ENCODE assay signal across 8 mouse cellular contexts in the genomic region with DNA sequence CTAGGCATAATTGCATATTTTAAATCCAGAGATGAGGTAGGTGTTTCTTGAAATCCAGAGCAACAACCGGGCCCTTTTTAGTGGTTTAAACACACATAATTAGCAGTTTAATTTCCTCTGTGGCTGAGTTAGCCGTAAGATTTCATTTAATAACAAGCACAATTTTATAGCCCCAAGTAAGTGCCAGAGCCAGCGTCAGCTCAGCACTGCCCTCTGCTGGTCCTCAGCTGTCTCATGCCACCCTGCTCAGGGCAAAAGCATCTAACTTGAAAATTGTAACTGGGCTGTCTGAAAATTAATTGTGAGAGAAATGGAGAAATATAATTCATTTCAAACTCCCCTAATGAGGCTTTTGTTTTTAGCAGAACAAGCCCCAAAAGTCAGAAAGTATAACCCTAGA.
DNase-seq lines count a peak whose midpoint lies in the region; ATAC-seq and TF ChIP-seq lines count a peak whose summit lies in the region.
"Had no signal": no experiment of that assay in that cellular context is flagged by ENCODE, and none has a peak within 500 bp of the region (broad histone marks: within the 10 kb centered on the region; RNA-seq: fewer than 3 reads in every experiment).

No protein-coding gene starts in this region.

- TF ChIP-seq EP300 in MEL (IDR thresholded peaks at IDR 0.05; ENCODE audit: low read depth in 1 of 2, low read length in 2 of 2) = no peak

- H3K9ac ChIP-seq in MEL (ENCODE audit: control insufficient read depth, low read depth, low read length, poor library complexity, severe bottlenecking) = no peak overlapping the region
- H3K9ac ChIP-seq in embryonic facial prominence, embryonic 11.5 days (replicated peaks; ENCODE audit: low read length) = no peak overlapping the region
- no peak overlapping the region for H3K9ac ChIP-seq in hindbrain, embryonic 11.5 days (ENCODE audit: low read depth, low read length)
- H3K9ac ChIP-seq in midbrain, embryonic 14.5 days (replicated peaks; ENCODE audit: low read length) = no peak overlapping the region
- H3K9ac ChIP-seq: limb, embryonic 15.5 days had no signal

- no peaks in the 10 kb centered on the region for H3K36me3 ChIP-seq in MEL (ENCODE audit: control insufficient read depth in 1 of 2, insufficient read depth in 2 of 2, low read length in 2 of 2)
- H3K36me3 ChIP-seq in embryonic facial prominence, embryonic 11.5 days (replicated peaks; ENCODE audit: control insufficient read depth, insufficient read depth, low read depth, low read length) = no peaks in the 10 kb centered on the region
- H3K36me3 ChIP-seq in hindbrain, embryonic 11.5 days (ENCODE audit: control insufficient read depth, insufficient read depth, low read length) = no peaks in the 10 kb centered on the region
- no peaks in the 10 kb centered on the region for H3K36me3 ChIP-seq in midbrain, embryonic 14.5 days (ENCODE audit: control insufficient read depth, insufficient read depth, low read length)
- H3K36me3 ChIP-seq in spleen, adult 2 months (ENCODE audit: control insufficient read depth, insufficient read depth, low read length) = no peaks in the 10 kb centered on the region
- H3K36me3 ChIP-seq: limb, embryonic 15.5 days had no signal

- H3K79me2 ChIP-seq in MEL (ENCODE audit: control insufficient read depth, insufficient read depth, low read length, poor library complexity) = no peaks in the 10 kb centered on the region

- no peak overlapping the region for H3K27ac ChIP-seq in MEL (ENCODE audit: control insufficient read depth, low read depth, low read length)
- H3K27ac ChIP-seq in embryonic facial prominence, embryonic 11.5 days (replicated peaks; ENCODE audit: low read depth, low read length) = no peak overlapping the region
- H3K27ac ChIP-seq in hindbrain, embryonic 11.5 days (ENCODE audit: low read depth, low read length) = no peak overlapping the region
- H3K27ac ChIP-seq in midbrain, embryonic 14.5 days (replicated peaks; ENCODE audit: low read depth, low read length) = no peak overlapping the region
- no peak overlapping the region for H3K27ac ChIP-seq in spleen, adult 2 months (ENCODE audit: insufficient read depth, low read length)
- H3K27ac ChIP-seq: limb, embryonic 15.5 days had no signal

- no peaks in the 10 kb centered on the region for H3K27me3 ChIP-seq in MEL (ENCODE audit: control insufficient read depth in 1 of 2, insufficient read depth in 2 of 2, low read length in 2 of 2)
- H3K27me3 ChIP-seq in embryonic facial prominence, embryonic 11.5 days (ENCODE audit: control insufficient read depth, insufficient read depth, low read length) = no peaks in the 10 kb centered on the region
- no peaks in the 10 kb centered on the region; the same call in 1 of the 2 replicates for H3K27me3 ChIP-seq in hindbrain, embryonic 11.5 days (ENCODE audit: control insufficient read depth, insufficient read depth, low read length)
- no peaks in the 10 kb centered on the region; the same call in 1 of the 2 replicates for H3K27me3 ChIP-seq in midbrain, embryonic 14.5 days (ENCODE audit: control insufficient read depth, insufficient read depth, low read length)
- no peaks in the 10 kb centered on the region; the same call in 1 of the 2 replicates for H3K27me3 ChIP-seq in spleen, adult 2 months (ENCODE audit: control insufficient read depth, insufficient read depth, low read length)

- no peak for TF ChIP-seq POLR2A in MEL (IDR thresholded peaks at IDR 0.05; ENCODE audit: control insufficient read depth in 1 of 2, insufficient read depth in 1 of 2, low read depth in 1 of 2, low read length in 2 of 2, poor library complexity in 1 of 2)
- TF ChIP-seq POLR2A in spleen, adult 2 months (IDR thresholded peaks at IDR 0.05; ENCODE audit: low read depth, low read length) = no peak

- H3K4me3 ChIP-seq in MEL (ENCODE audit: control insufficient read depth in 1 of 2, insufficient read depth in 1 of 2, low read depth in 2 of 2, low read length in 2 of 2) = no peak overlapping the region
- no peak overlapping the region for H3K4me3 ChIP-seq in embryonic facial prominence, embryonic 11.5 days (ENCODE audit: low read depth, low read length)
- no peak overlapping the region for H3K4me3 ChIP-seq in hindbrain, embryonic 11.5 days (ENCODE audit: low read depth, low read length)
- H3K4me3 ChIP-seq in midbrain, embryonic 14.5 days (replicated peaks; ENCODE audit: low read depth, low read length) = no peak overlapping the region
- H3K4me3 ChIP-seq in spleen, adult 2 months (ENCODE audit: extremely low read depth, insufficient read depth, insufficient read length) = no peak overlapping the region
- H3K4me3 ChIP-seq: limb, embryonic 15.5 days had no signal

- peak; percentile 69 to 89 (median 78) for TF ChIP-seq CTCF in MEL (IDR thresholded peaks at IDR 0.05 in 2 of 3, conservative IDR thresholded peaks at IDR 0.05 in 1 of 3; ENCODE audit: control insufficient read depth in 1 of 3, insufficient read depth in 1 of 3, low read depth in 2 of 3, low read length in 3 of 3, poor library complexity in 1 of 3, severe bottlenecking in 1 of 3)
- peak; percentile 84; the same call in 1 of the 2 replicates for TF ChIP-seq CTCF in spleen, adult 2 months (IDR thresholded peaks at IDR 0.05; ENCODE audit: extremely low read depth, insufficient read depth, insufficient read length, insufficient replicate concordance)

- no peak overlapping the region for H3K4me2 ChIP-seq in embryonic facial prominence, embryonic 11.5 days (ENCODE audit: low read depth, low read length)
- no peak overlapping the region for H3K4me2 ChIP-seq in hindbrain, embryonic 11.5 days (replicated peaks; ENCODE audit: low read depth, low read length)
- H3K4me2 ChIP-seq in midbrain, embryonic 14.5 days (ENCODE audit: low read length) = no peak overlapping the region
- H3K4me2 ChIP-seq: limb, embryonic 15.5 days had no signal

- TF ChIP-seq RAD21 in MEL (IDR thresholded peaks at IDR 0.05; ENCODE audit: low read depth, low read length) = peak; percentile 73

- ATAC-seq in embryonic facial prominence, embryonic 11.5 days (replicated peaks; ENCODE audit: insufficient number of reproducible peaks, low FRiP score, low TSS enrichment, low read depth) = no peak
- ATAC-seq in hindbrain, embryonic 11.5 days (ENCODE audit: low FRiP score) = 0 out of 2 replicates have a peak, but pooled peaks have one; percentile 60
- ATAC-seq in midbrain, embryonic 14.5 days (ENCODE audit: low FRiP score, low TSS enrichment) = no peak

- no peaks in the 10 kb centered on the region for H3K4me1 ChIP-seq in MEL (ENCODE audit: control insufficient read depth in 1 of 2, insufficient read depth in 2 of 2, low read length in 2 of 2)
- no peaks in the 10 kb centered on the region for H3K4me1 ChIP-seq in embryonic facial prominence, embryonic 11.5 days (ENCODE audit: control insufficient read depth, insufficient read depth, low read length)
- no peaks in the 10 kb centered on the region for H3K4me1 ChIP-seq in hindbrain, embryonic 11.5 days (replicated peaks; ENCODE audit: control insufficient read depth, insufficient read depth, low read length)
- H3K4me1 ChIP-seq in midbrain, embryonic 14.5 days (ENCODE audit: control insufficient read depth, insufficient read depth, low read length) = no peaks in the 10 kb centered on the region
- no peaks in the 10 kb centered on the region for H3K4me1 ChIP-seq in spleen, adult 2 months (ENCODE audit: control insufficient read depth, insufficient read depth, insufficient read length)

- no peaks in the 10 kb centered on the region for H3K9me3 ChIP-seq in MEL (replicated peaks; ENCODE audit: insufficient read depth, low read length)
- H3K9me3 ChIP-seq in embryonic facial prominence, embryonic 11.5 days (replicated peaks; ENCODE audit: control insufficient read depth, low read length) = no peaks in the 10 kb centered on the region
- H3K9me3 ChIP-seq in hindbrain, embryonic 11.5 days (ENCODE audit: control insufficient read depth, low read length) = no peaks in the 10 kb centered on the region
- no peaks in the 10 kb centered on the region for H3K9me3 ChIP-seq in midbrain, embryonic 14.5 days (ENCODE audit: control insufficient read depth, low read length)
- H3K9me3 ChIP-seq: limb, embryonic 15.5 days had no signal

- peak; percentile 57 for DNase-seq in MEL (ENCODE audit: low read depth, low spot score)
- peak; percentile 80 for DNase-seq in adrenal gland, postnatal 14 days
- DNase-seq in embryonic facial prominence, embryonic 11.5 days (ENCODE audit: low spot score) = peak; percentile 86
- DNase-seq in hindbrain, embryonic 11.5 days (ENCODE audit: low spot score) = peak; percentile 82
- DNase-seq in layer of hippocampus, postnatal 25 days (ENCODE audit: extremely low spot score in 1 of 2, low spot score in 1 of 2) = peak; percentile 53 to 82
- DNase-seq in midbrain, embryonic 14.5 days = peak; percentile 90
- peak; percentile 1 to 28 for DNase-seq in spleen, adult 2 months (ENCODE audit: low read depth in 1 of 2, low spot score in 2 of 2)

- WGBS in embryonic facial prominence, embryonic 11.5 days = 9% methylated on average over 3 of the region's 3 CpGs
- WGBS in hindbrain, embryonic 11.5 days = 26% methylated on average over 3 of the region's 3 CpGs
- 8% methylated on average over 3 of the region's 3 CpGs for WGBS in midbrain, embryonic 14.5 days
- WGBS in spleen, adult 2 months = 12% methylated on average over 3 of the region's 3 CpGs

TF ChIP-seq in MEL, 35 proteins besides CTCF, POLR2A, EP300 and RAD21:
- no peak for TF ChIP-seq MYB (IDR thresholded peaks at IDR 0.05; ENCODE audit: low read depth, low read length)
- TF ChIP-seq ZC3H11A (IDR thresholded peaks at IDR 0.05; ENCODE audit: low read depth, low read length) = peak; percentile 60
- TF ChIP-seq TAL1 (IDR thresholded peaks at IDR 0.05; ENCODE audit: low read length) = no peak
- peak; percentile 89 for TF ChIP-seq SMC3 (IDR thresholded peaks at IDR 0.05; ENCODE audit: low read depth, low read length)
- no peak for TF ChIP-seq ELF1 (IDR thresholded peaks at IDR 0.05; ENCODE audit: low read depth, low read length)
- no peak for TF ChIP-seq GATA1 (IDR thresholded peaks at IDR 0.05; ENCODE audit: low read depth, low read length)
- TF ChIP-seq ETS1 (IDR thresholded peaks at IDR 0.05; ENCODE audit: low read depth, low read length) = no peak

Comparison
In these comparisons a context has a peak if more than half of its experiments do, and no peak if none do; other contexts are left out.
1. DNase-seq: peak in every context shown above with its lines; median percentile 90 in midbrain, embryonic 14.5 days; 86 in embryonic facial prominence, embryonic 11.5 days; 82 in hindbrain, embryonic 11.5 days; 80 in adrenal gland, postnatal 14 days; 68 in layer of hippocampus, postnatal 25 days; 57 in MEL; 14 in spleen, adult 2 months.